Comparison of ENCODE assay signal across 27 mouse cellular contexts in genomic region chr9:53947463-53947862, GRCm38 (mm10). TPM values are rescaled to one million over a fixed set of nuclear protein-coding genes. Genes with fewer than 3 reads are reported as not detected.
DNase-seq lines count a peak whose midpoint lies in the region; ATAC-seq and TF ChIP-seq lines count a peak whose summit lies in the region.
"Had no signal": no experiment of that assay in that cellular context is flagged by ENCODE, and none has a peak within 500 bp of the region (broad histone marks: within the 10 kb centered on the region; RNA-seq: fewer than 3 reads in every experiment).

No protein-coding gene starts in this region.

- no peak for TF ChIP-seq EP300 in stomach, postnatal 0 days (optimal IDR thresholded peaks at IDR 0.05)

- no peaks in the 10 kb centered on the region for H3K27me3 ChIP-seq in kidney, postnatal 0 days (ENCODE audit: insufficient read depth, low read length)
- no peaks in the 10 kb centered on the region for H3K27me3 ChIP-seq in midbrain, postnatal 0 days (ENCODE audit: insufficient read depth, low read length)
- no peaks in the 10 kb centered on the region for H3K27me3 ChIP-seq in midbrain, embryonic 15.5 days (replicated peaks)
- no peaks in the 10 kb centered on the region for H3K27me3 ChIP-seq in stomach, postnatal 0 days (ENCODE audit: control insufficient read depth, insufficient read depth, low read length)
- H3K27me3 ChIP-seq: heart, embryonic 15.5 days; limb, embryonic 13.5 days; neural tube, embryonic 15.5 days had no signal

- in situ Hi-C loops in ES-E14 (cut with MboI; ENCODE audit: low sequenced_read_pairs in 2 of 2, unreplicated experiment in 2 of 2), result no loop called here

- H3K9me3 ChIP-seq in kidney, postnatal 0 days (replicated peaks; ENCODE audit: low read length), result no peaks in the 10 kb centered on the region
- H3K9me3 ChIP-seq in midbrain, postnatal 0 days (ENCODE audit: low read length), result no peaks in the 10 kb centered on the region
- no peaks in the 10 kb centered on the region for H3K9me3 ChIP-seq in midbrain, embryonic 15.5 days
- no peaks in the 10 kb centered on the region for H3K9me3 ChIP-seq in ES-E14 (ENCODE audit: control insufficient read depth, insufficient read depth, low read depth, low read length)
- H3K9me3 ChIP-seq in stomach, postnatal 0 days (ENCODE audit: control insufficient read depth, low read length), result no peaks in the 10 kb centered on the region
- H3K9me3 ChIP-seq: embryonic facial prominence, embryonic 10.5 days; heart, embryonic 15.5 days; hindbrain, embryonic 10.5 days; limb, embryonic 13.5 days; midbrain, embryonic 10.5 days; neural tube, embryonic 15.5 days had no signal

- TF ChIP-seq CTCF in kidney, postnatal 0 days (IDR thresholded peaks at IDR 0.05; ENCODE audit: low read depth), result peak; percentile 44; the same call in 1 of the 2 replicates
- peak; percentile 25; the same call in 1 of the 2 replicates for TF ChIP-seq CTCF in midbrain, postnatal 0 days (IDR thresholded peaks at IDR 0.05)
- TF ChIP-seq CTCF in stomach, postnatal 0 days (IDR thresholded peaks at IDR 0.05; ENCODE audit: low read depth), result peak; percentile 41

- WGBS in kidney, postnatal 0 days, result 99% methylated on average over 2 of the region's 2 CpGs
- 96% methylated on average over 2 of the region's 2 CpGs for WGBS in midbrain, postnatal 0 days
- WGBS in midbrain, embryonic 15.5 days, result 95% methylated on average over 2 of the region's 2 CpGs
- 93% methylated on average over 2 of the region's 2 CpGs for WGBS in stomach, postnatal 0 days

- H3K9ac ChIP-seq in kidney, postnatal 0 days (ENCODE audit: low read depth, low read length), result no peak overlapping the region
- H3K9ac ChIP-seq in midbrain, postnatal 0 days (replicated peaks; ENCODE audit: low read length, poor library complexity, severe bottlenecking), result no peak overlapping the region
- no peak overlapping the region for H3K9ac ChIP-seq in midbrain, embryonic 15.5 days
- H3K9ac ChIP-seq in ES-E14 (ENCODE audit: insufficient read depth, low read depth, low read length, poor library complexity, severe bottlenecking), result no peak overlapping the region
- H3K9ac ChIP-seq in stomach, postnatal 0 days (ENCODE audit: low read length), result no peak overlapping the region
- H3K9ac ChIP-seq: heart, embryonic 15.5 days; limb, embryonic 13.5 days; liver, embryonic 14.5 days; neural tube, embryonic 15.5 days had no signal

- peak; percentile 11 for DNase-seq in kidney, postnatal 0 days (ENCODE audit: low spot score)
- DNase-seq in kidney, postnatal 25 days, result no peak
- DNase-seq in midbrain, postnatal 0 days (ENCODE audit: low spot score), result no peak
- DNase-seq in ES-E14 (ENCODE audit: low read depth, low spot score), result peak; percentile 16
- no peak for DNase-seq in stomach, postnatal 0 days (ENCODE audit: low spot score)
- no peak for DNase-seq in thymus, postnatal 0 days (ENCODE audit: low spot score)
- DNase-seq in frontal cortex, adult 2 months (ENCODE audit: extremely low spot score in 1 of 2, low spot score in 1 of 2), result no peak
- DNase-seq: adrenal gland, postnatal 36 days; cerebellum, adult 11 months; cerebellum, adult 9-11 months; kidney, adult 2 months; kidney, postnatal 10 days; layer of hippocampus, postnatal 36 days; lung, postnatal 10 days had no signal

- no peak for ATAC-seq in kidney, postnatal 0 days (replicated peaks; ENCODE audit: low FRiP score, low read depth)
- ATAC-seq in midbrain, postnatal 0 days (ENCODE audit: low FRiP score), result no peak
- ATAC-seq in midbrain, embryonic 15.5 days (replicated peaks), result no peak
- ATAC-seq in stomach, postnatal 0 days (ENCODE audit: low FRiP score, low TSS enrichment), result no peak
- ATAC-seq: forebrain, embryonic 16.5 days had no signal

- H3K4me2 ChIP-seq in kidney, postnatal 0 days (ENCODE audit: low read length), result no peak overlapping the region
- H3K4me2 ChIP-seq in midbrain, postnatal 0 days (ENCODE audit: low read depth, low read length, poor library complexity, severe bottlenecking), result no peak overlapping the region
- H3K4me2 ChIP-seq in midbrain, embryonic 15.5 days, result no peak overlapping the region
- H3K4me2 ChIP-seq in stomach, postnatal 0 days (replicated peaks; ENCODE audit: low read depth), result no peak overlapping the region
- H3K4me2 ChIP-seq: heart, embryonic 15.5 days; limb, embryonic 13.5 days; neural tube, embryonic 15.5 days had no signal

- no peaks in the 10 kb centered on the region for H3K36me3 ChIP-seq in kidney, postnatal 0 days (ENCODE audit: insufficient read depth, low read length)
- no peaks in the 10 kb centered on the region for H3K36me3 ChIP-seq in midbrain, postnatal 0 days (ENCODE audit: insufficient read depth, low read length)
- no peaks in the 10 kb centered on the region for H3K36me3 ChIP-seq in midbrain, embryonic 15.5 days (replicated peaks)
- H3K36me3 ChIP-seq in ES-E14 (ENCODE audit: control insufficient read depth, insufficient read depth, low read length, poor library complexity, severe bottlenecking), result no peaks in the 10 kb centered on the region
- no peaks in the 10 kb centered on the region for H3K36me3 ChIP-seq in stomach, postnatal 0 days (ENCODE audit: control insufficient read depth, insufficient read depth, low read length)
- H3K36me3 ChIP-seq: embryonic facial prominence, embryonic 10.5 days; heart, embryonic 15.5 days; hindbrain, embryonic 10.5 days; limb, embryonic 13.5 days; midbrain, embryonic 10.5 days; neural tube, embryonic 15.5 days had no signal

- H3K27ac ChIP-seq in kidney, postnatal 0 days, result no peak overlapping the region
- H3K27ac ChIP-seq in midbrain, postnatal 0 days (ENCODE audit: low read depth, low read length), result no peak overlapping the region
- no peak overlapping the region for H3K27ac ChIP-seq in midbrain, embryonic 15.5 days
- no peak overlapping the region for H3K27ac ChIP-seq in ES-E14 (ENCODE audit: insufficient read depth, low read depth, low read length, poor library complexity, severe bottlenecking)
- no peak overlapping the region for H3K27ac ChIP-seq in stomach, postnatal 0 days (replicated peaks)
- H3K27ac ChIP-seq: embryonic facial prominence, embryonic 10.5 days; heart, embryonic 15.5 days; hindbrain, embryonic 10.5 days; limb, embryonic 13.5 days; liver, embryonic 14.5 days; midbrain, embryonic 10.5 days; neural tube, embryonic 15.5 days had no signal

- no peaks in the 10 kb centered on the region for H3K4me1 ChIP-seq in kidney, postnatal 0 days (replicated peaks; ENCODE audit: insufficient read depth, low read length)
- no peaks in the 10 kb centered on the region for H3K4me1 ChIP-seq in midbrain, postnatal 0 days (ENCODE audit: insufficient read depth, low read length)
- H3K4me1 ChIP-seq in midbrain, embryonic 15.5 days, result no peaks in the 10 kb centered on the region
- no peaks in the 10 kb centered on the region for H3K4me1 ChIP-seq in ES-E14 (ENCODE audit: control insufficient read depth in 2 of 2, insufficient read depth in 2 of 2, low read length in 2 of 2, poor library complexity in 1 of 2)
- no peaks in the 10 kb centered on the region for H3K4me1 ChIP-seq in stomach, postnatal 0 days (replicated peaks; ENCODE audit: control insufficient read depth, insufficient read depth)
- H3K4me1 ChIP-seq: heart, embryonic 15.5 days; limb, embryonic 13.5 days; neural tube, embryonic 15.5 days had no signal

- H3K4me3 ChIP-seq in kidney, postnatal 0 days (replicated peaks; ENCODE audit: low read depth, low read length), result no peak overlapping the region
- no peak overlapping the region for H3K4me3 ChIP-seq in midbrain, postnatal 0 days (ENCODE audit: low read depth, low read length)
- no peak overlapping the region for H3K4me3 ChIP-seq in midbrain, embryonic 15.5 days
- H3K4me3 ChIP-seq in ES-E14 (ENCODE audit: insufficient read depth in 1 of 2, low read depth in 1 of 2, low read length in 2 of 2, poor library complexity in 1 of 2, severe bottlenecking in 1 of 2), result no peak overlapping the region
- no peak overlapping the region for H3K4me3 ChIP-seq in stomach, postnatal 0 days (ENCODE audit: low read depth, low read length)
- H3K4me3 ChIP-seq: embryonic facial prominence, embryonic 10.5 days; heart, embryonic 15.5 days; hindbrain, embryonic 10.5 days; limb, embryonic 13.5 days; midbrain, embryonic 10.5 days; neural tube, embryonic 15.5 days had no signal

TF ChIP-seq in ES-E14, 5 proteins besides CTCF, POLR2A, EP300 and RAD21:
- TF ChIP-seq ZC3H11A (IDR thresholded peaks at IDR 0.05; ENCODE audit: borderline replicate concordance, low read depth, low read length) (0 out of 2 replicates have a peak, but pooled peaks have one; percentile 14), MAFK (IDR thresholded peaks at IDR 0.05; ENCODE audit: insufficient read depth, low read depth, low read length) (no peak)

RNA-seq across cellular contexts. Expression of gene Elmod1, which starts 27.6 kb away (rescaled TPM):
- 0.33 and 0.48 TPM in 2 replicates for polyA plus RNA-seq in kidney, postnatal 0 days (2015; fragmentation: Nextera tagmentation; extraction: Ambion mirVana)
- total RNA-seq in midbrain, postnatal 0 days (2014; rRNA removed), result 101 and 104 TPM in 2 replicates
- 21.4 and 26.6 TPM in 2 replicates for polyA plus RNA-seq in midbrain, postnatal 0 days (2015; fragmentation: Nextera tagmentation; extraction: Ambion mirVana)
- polyA plus RNA-seq in midbrain, embryonic 15.5 days (2015; fragmentation: Nextera tagmentation; extraction: Ambion mirVana), result 17.9 and 22.6 TPM in 2 replicates
- total RNA-seq in ES-E14 (2012; rRNA removed), result 0.27 TPM in 1 of 2 replicates, not detected in the other
- polyA plus RNA-seq in stomach, postnatal 0 days (2015; fragmentation: Nextera tagmentation; extraction: Ambion mirVana), result 9.2 and 10.5 TPM in 2 replicates
- polyA plus RNA-seq in thymus, postnatal 0 days (2015; fragmentation: Nextera tagmentation; extraction: Ambion mirVana), result 0.09 and 0.16 TPM in 2 replicates
- polyA plus RNA-seq in frontal cortex, adult 2 months (2012; rRNA removed), result 137 and 152 TPM in 2 replicates
- total RNA-seq: gastrocnemius, adult 18-20 months; gastrocnemius, postnatal 4 days; MEL had no signal
- polyA plus RNA-seq: small intestine, adult 2 months had no signal

Comparison
In these comparisons a context has a peak if more than half of its experiments do, and no peak if none do; other contexts are left out.
1. DNase-seq: peak in kidney, postnatal 0 days (single experiment) and ES-E14 (single experiment); none in kidney, postnatal 25 days (0 of 2), midbrain, postnatal 0 days (single experiment), stomach, postnatal 0 days (single experiment), thymus, postnatal 0 days (single experiment) and frontal cortex, adult 2 months (0 of 2).
2. Peak in every context shown above with its lines, with median percentiles within 50 percentile points of each other: CTCF ChIP-seq.